Mouse (Mus musculus) heart, postnatal 4 days (tissue): ENCODE measurements around the gene Tcam1. TPM values are rescaled to one million over a fixed set of nuclear protein-coding genes. Genes with fewer than 3 reads are reported as not detected.
A peak's percentile ranks its signal among the peaks of the same experiment; 100 is the strongest.

ENCODE experiments used
- DNase-seq: peaks from one replicate; pipeline ENCODE4 v3.0.0; 2021
- total RNA-seq, 2 experiments: library from RNA; stranded (reverse); gene quantifications; 2 replicates each; pipeline ENCODE4 v1.2.3; 2021

The Tcam1 gene
- total RNA-seq, 2 experiments from 2014 or later = not detected

- DNase-seq = no peak
These were observed 2.7 kb upstream of the Tcam1 start for GRCm38 (mm10) chr11:106273811-106274210.

GRCm38 (mm10) chr11:106274374-106274773 is 2.1 kb upstream of the Tcam1 start:
- no peak for DNase-seq

GRCm38 (mm10) chr11:106274971-106275411 is 1.5 kb upstream of the Tcam1 start:
- DNase-seq = peak; percentile 44

DNA sequence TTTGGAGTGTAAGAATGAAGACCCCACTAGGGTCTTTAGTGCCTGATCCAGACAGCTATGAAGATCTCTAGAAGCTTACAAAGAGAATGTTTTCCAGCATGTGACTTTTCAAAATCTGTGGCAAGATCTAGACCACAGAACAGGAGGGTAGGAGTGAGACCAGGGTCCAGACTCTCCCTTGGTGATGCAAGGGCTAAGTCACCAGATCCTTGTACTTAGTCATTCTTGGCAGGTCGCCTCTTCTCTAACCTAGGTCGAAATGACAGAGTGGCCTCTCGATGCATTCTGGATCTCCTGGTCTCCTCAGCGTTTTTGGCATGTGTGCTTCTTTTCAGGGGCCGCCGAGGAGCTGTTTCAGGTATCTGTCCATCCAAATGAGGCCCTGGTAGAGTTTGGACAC is 6.0 kb downstream of the Tcam1 start:
- DNase-seq = no peak

- DNase-seq = no peak
These were observed 6.9 kb downstream of the Tcam1 start for GRCm38 (mm10) chr11:106283371-106283770.

GRCm38 (mm10) chr11:106284126-106284525 is 7.7 kb downstream of the Tcam1 start:
- no peak for DNase-seq

DNA sequence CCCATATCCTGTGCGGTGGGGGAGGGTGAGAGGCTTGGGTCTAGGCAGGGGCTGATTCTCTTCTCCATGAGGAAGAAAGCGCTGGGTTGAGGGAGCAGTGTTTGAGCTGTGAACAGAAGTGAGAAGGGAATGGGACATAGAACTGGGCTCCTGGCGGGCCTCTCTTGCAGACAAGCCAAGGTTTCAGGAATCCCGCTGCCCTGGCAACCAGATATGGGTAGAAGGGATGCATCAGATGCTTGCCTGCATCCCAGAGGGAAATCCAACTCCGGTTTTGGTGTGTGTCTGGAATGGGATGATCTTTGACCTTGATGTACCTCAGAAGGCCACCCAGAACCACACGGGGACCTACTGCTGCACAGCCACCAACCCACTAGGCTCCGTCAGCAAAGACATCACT is 9.7 kb downstream of the Tcam1 start:
- no peak for DNase-seq

DNA sequence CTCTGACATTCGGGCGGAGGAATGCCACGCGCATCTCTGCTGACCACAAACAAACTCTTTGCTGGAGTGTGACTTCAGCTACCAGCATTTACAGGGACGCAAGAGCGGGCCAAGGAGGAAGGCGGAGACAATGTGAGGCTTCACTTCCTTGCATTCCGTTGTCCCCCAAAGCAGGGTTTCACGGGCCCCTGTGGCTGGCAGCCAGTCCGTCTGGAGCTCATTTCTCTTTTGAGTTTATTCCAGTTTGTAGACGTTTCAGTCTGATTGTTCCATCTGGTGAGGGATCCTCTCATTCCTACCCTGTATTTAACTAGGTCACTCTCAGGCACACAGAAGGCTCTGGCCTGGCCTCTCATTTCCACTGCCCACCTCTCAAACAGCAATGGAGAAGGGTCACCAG is 10.5 kb downstream of the Tcam1 start:
- no peak for DNase-seq

GRCm38 (mm10) chr11:106289369-106289768 is 12.9 kb downstream of the Tcam1 start:
- DNase-seq = peak; percentile 91

GRCm38 (mm10) chr11:106290376-106290775 is 13.9 kb downstream of the Tcam1 start:
- DNase-seq = no peak

- no peak for DNase-seq
These were observed 15.4 kb downstream of the Tcam1 start for GRCm38 (mm10) chr11:106291861-106292260.

DNA sequence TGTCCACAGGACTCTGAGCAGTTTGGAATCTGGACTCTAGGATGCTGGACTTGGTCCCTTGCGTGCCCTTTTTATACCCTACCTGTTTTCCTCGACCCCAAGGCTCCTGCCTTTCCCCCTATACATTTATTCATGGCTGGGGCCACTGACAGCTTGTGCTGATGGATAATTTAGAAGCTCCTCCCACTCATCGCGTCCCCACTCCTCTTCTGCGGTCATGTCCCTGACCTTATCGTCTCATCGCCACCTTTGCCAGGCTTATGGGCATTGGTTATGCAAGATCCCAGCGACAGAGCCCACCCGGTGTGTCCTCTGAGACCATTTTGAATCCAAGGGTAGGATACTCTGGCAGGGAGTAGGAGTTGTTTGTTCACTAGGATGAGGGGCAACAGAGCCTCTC is 25.3 kb downstream of the Tcam1 start, which contains the start of gene Gh:
TSS of gene Gh (minus strand) at position 101 of the 400 bp plus-strand sequence.
- DNase-seq = no peak

DNA sequence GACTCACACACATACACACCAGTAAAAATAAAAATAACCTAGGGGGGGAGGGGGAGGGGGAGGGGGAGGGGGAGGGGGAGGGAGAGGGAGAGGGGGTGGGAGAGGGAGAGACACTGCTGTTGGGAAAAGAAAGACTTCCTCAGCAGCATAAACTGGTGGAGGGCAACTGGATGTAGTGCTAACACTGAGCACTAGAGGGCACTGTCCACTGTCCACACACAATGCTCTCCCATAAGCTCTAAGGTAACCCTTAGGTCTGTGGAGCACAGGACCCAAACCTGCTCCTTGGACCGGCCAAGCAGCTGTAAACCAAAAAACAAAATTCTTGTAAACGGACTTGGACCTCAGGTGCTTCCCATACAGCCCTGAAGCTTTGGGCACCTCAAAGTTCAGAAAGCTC is 26.2 kb downstream of the Tcam1 start:
- DNase-seq = peak; percentile 79

- DNase-seq = no peak
These were observed 29.0 kb downstream of the Tcam1 start for GRCm38 (mm10) chr11:106305348-106306064.

GRCm38 (mm10) chr11:106306065-106306385 is 29.6 kb downstream of the Tcam1 start:
- no peak for DNase-seq

DNA sequence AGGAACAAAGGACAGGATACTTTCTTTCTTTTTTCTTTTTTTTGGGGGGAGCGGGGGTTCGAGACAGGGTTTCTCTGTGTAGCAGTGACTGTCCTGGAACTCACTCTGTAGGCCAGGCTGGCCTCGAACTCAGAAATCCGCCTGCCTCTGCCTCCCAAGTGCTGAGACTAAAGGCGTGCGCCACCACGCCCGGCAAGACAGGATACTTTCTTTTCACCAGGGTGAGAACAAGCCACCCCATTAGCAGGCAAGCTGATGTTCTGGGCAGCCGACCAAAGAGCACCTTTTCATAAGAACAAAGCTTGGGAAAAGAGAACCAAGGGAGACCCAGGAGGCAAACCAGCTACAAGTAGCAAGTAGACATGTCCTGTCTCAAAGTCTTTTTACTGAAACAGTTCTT is 30.3 kb downstream of the Tcam1 start:
- DNase-seq = no peak

DNA sequence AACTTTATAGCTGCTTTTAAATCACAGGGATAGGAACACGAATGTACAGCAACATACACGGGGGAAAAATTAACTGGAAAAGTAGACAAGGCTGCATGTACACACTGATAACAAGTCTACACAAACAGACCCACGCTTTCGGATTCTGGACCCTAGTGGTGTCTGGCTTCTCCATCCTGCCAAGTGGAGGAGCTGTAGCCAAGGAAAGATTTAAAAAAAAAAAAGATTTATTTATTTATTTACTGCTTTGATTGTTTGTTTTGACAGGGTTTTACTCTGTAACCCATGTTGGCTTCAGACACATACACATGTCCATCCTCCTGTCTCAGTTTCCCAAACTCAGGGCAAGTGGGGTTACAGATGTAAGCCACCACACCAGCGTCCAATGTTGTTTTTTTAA is 31.0 kb downstream of the Tcam1 start:
- no peak for DNase-seq

GRCm38 (mm10) chr11:106308162-106308561 is 31.7 kb downstream of the Tcam1 start:
- DNase-seq = no peak

DNA sequence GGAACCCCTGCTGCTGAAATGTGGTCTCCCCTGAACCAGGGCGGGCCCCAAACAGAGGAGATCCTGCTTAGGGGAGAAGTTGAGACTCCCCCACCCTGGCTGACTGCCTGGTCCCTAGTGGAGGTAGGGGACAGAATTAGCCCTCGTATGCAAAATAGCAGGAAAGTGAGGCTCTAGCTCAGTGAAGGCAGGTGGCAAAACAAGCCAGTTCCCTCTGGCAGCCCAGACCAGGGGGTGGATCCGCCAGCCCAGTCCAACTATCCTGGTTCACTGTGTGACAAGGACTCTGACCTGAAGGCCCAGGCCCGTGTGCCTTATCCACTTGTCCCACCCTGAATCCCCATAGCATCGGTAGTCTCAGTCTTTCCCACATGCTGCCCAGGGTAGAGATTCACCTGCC is 33.7 kb downstream of the Tcam1 start:
- no peak for DNase-seq

DNA sequence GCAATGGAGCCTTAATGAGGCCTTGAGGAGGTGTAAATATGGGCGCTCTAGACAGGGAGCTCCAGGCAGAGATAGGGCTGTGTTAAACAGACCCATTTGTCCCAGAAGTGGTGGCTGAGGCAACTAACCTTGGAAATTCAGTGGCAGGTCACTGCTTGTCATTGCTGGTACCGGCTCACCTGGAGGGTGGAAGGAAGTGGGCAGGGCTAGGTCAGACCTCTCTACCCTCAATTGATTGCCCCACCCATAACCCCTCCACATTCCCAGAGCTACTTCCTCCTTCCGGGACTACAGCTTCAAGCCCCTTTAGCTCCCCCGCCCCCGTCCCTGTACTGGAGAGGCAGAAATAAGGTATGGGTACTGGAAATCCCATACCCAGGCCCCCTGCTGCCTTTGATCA is 37.1 kb downstream of the Tcam1 start:
- no peak for DNase-seq

GRCm38 (mm10) chr11:106314333-106314812 is 37.9 kb downstream of the Tcam1 start, which contains the start of gene Cd79b:
Cd79b (minus strand) TSS chr11:106314762.
- no peak for DNase-seq

- no peak for DNase-seq
These were observed 39.9 kb downstream of the Tcam1 start for GRCm38 (mm10) chr11:106316416-106316815.

GRCm38 (mm10) chr11:106317801-106318200 is 41.3 kb downstream of the Tcam1 start:
- no peak for DNase-seq
